Mouse (Mus musculus) CH12.LX (cell line): ENCODE measurements at regions not wholly inside any gene's neighbourhood (a gene's known extent, or its start where the extent isn't known, plus 50 kb on each side); places are given as distances from the start of the nearest gene placed in this dataset.

Experiments used
- DNase-seq: peaks from one replicate; pipeline ENCODE4 v3.0.0-alpha.2; 2013; ENCODE audit errors: extremely low read depth
- H3K27ac ChIP-seq: 2 replicates; pipeline ENCODE4 v1.5.1; 2012; ENCODE audit warnings: low read depth, mild to moderate bottlenecking, control low read depth, moderate library complexity; ENCODE audit not compliant: insufficient read depth
- H3K27me3 ChIP-seq: replicated peaks from 2 replicates; pipeline ENCODE3; 2012; ENCODE audit warnings: inconsistent platforms
- H3K36me3 ChIP-seq, 2 experiments: replicated peaks in 1 of 2; 2 replicates each; pipeline versions ENCODE3 to v1.6.1; 2012; ENCODE audit warnings: inconsistent platforms in 1 of 2, low read length in 1 of 2, mild to moderate bottlenecking in 1 of 2, mixed read lengths in 1 of 2, moderate library complexity in 1 of 2; ENCODE audit not compliant: control insufficient read depth in 1 of 2, insufficient read depth in 1 of 2
- H3K4me1 ChIP-seq, 2 experiments: 2 replicates each; pipeline ENCODE4 v1.6.1; 2012; ENCODE audit warnings: inconsistent platforms in 1 of 2, moderate library complexity in 1 of 2; ENCODE audit not compliant: insufficient read depth in 2 of 2, control insufficient read depth in 1 of 2
- H3K4me2 ChIP-seq: 2 replicates; pipeline ENCODE4 v1.6.1; 2012; ENCODE audit warnings: low read depth, mild to moderate bottlenecking, control low read depth; ENCODE audit not compliant: poor library complexity, insufficient read depth, severe bottlenecking
- H3K4me3 ChIP-seq, 3 experiments: fragments of 150-350 bp in 1 of 3; sonication (generic) in 1 of 3; replicated peaks in 1 of 3; 2 replicates each; pipeline versions ENCODE3 to v1.5.1; 2011 to 2012; ENCODE audit warnings: low read depth in 2 of 3, low read length in 2 of 3, mild to moderate bottlenecking in 2 of 3, moderate library complexity in 2 of 3, control low read depth in 1 of 3, improper control_type of control experiment in 1 of 3, inconsistent platforms in 1 of 3, mixed read lengths in 1 of 3; ENCODE audit not compliant: poor library complexity in 1 of 3
- H3K79me2 ChIP-seq: replicated peaks from 2 replicates; pipeline ENCODE4 v1.6.1; 2012; ENCODE audit warnings: mild to moderate bottlenecking, moderate library complexity; ENCODE audit not compliant: control insufficient read depth, poor library complexity, insufficient read depth, severe bottlenecking; ENCODE audit errors: extremely low read depth
- H3K9ac ChIP-seq: 2 replicates; pipeline ENCODE4 v1.6.1; 2012; ENCODE audit warnings: low read depth, mild to moderate bottlenecking, control low read depth, moderate library complexity; ENCODE audit not compliant: insufficient read depth
- H3K9me3 ChIP-seq: replicated peaks from 2 replicates; pipeline ENCODE3; 2012; ENCODE audit warnings: low read length, inconsistent platforms, mixed read lengths
- ZC3H11A ChIP-seq: IDR thresholded peaks from 2 replicates; pipeline ENCODE4 v1.6.1; 2012; ENCODE audit warnings: low read depth, mild to moderate bottlenecking, inconsistent platforms, low read length, improper control_type of control experiment
- dilution Hi-C: fragments of 300-500 bp; cut with MboI; formaldehyde crosslinking; loops from 2 replicates; pipeline ENCODE4 v1.14.3; 2020; ENCODE audit warnings: low sequenced_read_pairs; ENCODE audit not compliant: extremely low pct_unique_long_range_greater_than_20kb, extremely low pct_ligation_motif_present
- in situ Hi-C: fragments of 300-500 bp; cut with MboI; formaldehyde crosslinking; loops from 3 replicates; pipeline ENCODE4 v1.14.3; 2019; ENCODE audit warnings: low sequenced_read_pairs, low pct_ligation_motif_present, low pct_unique_long_range_greater_than_20kb, mixed read lengths

GRCm38 (mm10) chr8:33980999-33981398, 130.5 kb downstream of the Gm10131 start:
- no peak overlapping the region for H3K27ac ChIP-seq
- no peaks in the 10 kb centered on the region for H3K27me3 ChIP-seq
- H3K79me2 ChIP-seq, result no peaks in the 10 kb centered on the region
- H3K4me3 ChIP-seq, result no peak overlapping the region
- peaks cover 2 to 36% of the 10 kb centered on the region in 2 experiments; a peak in 3 of 4 replicates for H3K4me1 ChIP-seq
- H3K9ac ChIP-seq, result no peak overlapping the region
- in situ Hi-C loops, result no loop called here
- dilution Hi-C loops, result no loop called here
- no peaks in the 10 kb centered on the region for H3K9me3 ChIP-seq
- H3K4me2 ChIP-seq, result no peak overlapping the region
- DNase-seq, result no peak
- no peaks in the 10 kb centered on the region for H3K36me3 ChIP-seq
- TF ChIP-seq ZC3H11A, result no peak
- TF ChIP-seq, all 38 proteins: peak for 0
